Mouse (Mus musculus) frontal cortex, postnatal 14 days (tissue): ENCODE measurements around the gene Trmt61a.
"Not testable (repeated sequence)": the region's sequence is repeated elsewhere in the genome, so short reads cannot be mapped to it uniquely, and the experiment has no call there.

Experiments
- DNase-seq, 2 experiments: peaks; one replicate each; pipeline ENCODE4 v3.0.0; 2022; ENCODE audit warnings: low spot score in 2 of 2

Gene Trmt61a

GRCm38 (mm10) chr12:111697708-111698107, 19.8 kb downstream of the Trmt61a start:
- no peak for DNase-seq

GRCm38 (mm10) chr12:111698346-111698913, 20.5 kb downstream of the Trmt61a start:
- DNase-seq, result no peak

- no peak for DNase-seq
These were observed 21.6 kb downstream of the Trmt61a start for GRCm38 (mm10) chr12:111699542-111699941.

GRCm38 (mm10) chr12:111700920-111701458, 23.1 kb downstream of the Trmt61a start:
- DNase-seq, result no peak

- DNase-seq, result no peak
These were observed 25.4 kb downstream of the Trmt61a start for GRCm38 (mm10) chr12:111703301-111703700.

GRCm38 (mm10) chr12:111704609-111705008, 26.7 kb downstream of the Trmt61a start:
- DNase-seq, result no peak

GRCm38 (mm10) chr12:111705186-111705973, 27.5 kb downstream of the Trmt61a start:
- no peak for DNase-seq

- no peak for DNase-seq
These were observed 30.3 kb downstream of the Trmt61a start for GRCm38 (mm10) chr12:111708181-111708580.

GRCm38 (mm10) chr12:111710091-111710490, 32.2 kb downstream of the Trmt61a start:
- DNase-seq, result no peak

GRCm38 (mm10) chr12:111712476-111712875, 34.6 kb downstream of the Trmt61a start:
- no peak for DNase-seq

- peak; percentile 82 to 86 for DNase-seq
These were observed 35.2 kb downstream of the Trmt61a start, which contains the start of the genes Bag5 and Apopt1 for GRCm38 (mm10) chr12:111713004-111713651. Gene Bag5 (minus strand): TSS chr12:111713257. Gene Apopt1 (plus strand): TSS chr12:111713261.

- DNase-seq, result not testable (repeated sequence)
These were observed 36.0 kb downstream of the Trmt61a start for GRCm38 (mm10) chr12:111713880-111714279.

GRCm38 (mm10) chr12:111716505-111716904, 38.6 kb downstream of the Trmt61a start:
- no peak for DNase-seq

GRCm38 (mm10) chr12:111718656-111719055, 40.8 kb downstream of the Trmt61a start:
- DNase-seq, result no peak

- no peak for DNase-seq
These were observed 42.3 kb downstream of the Trmt61a start for GRCm38 (mm10) chr12:111720222-111720621.

GRCm38 (mm10) chr12:111722654-111723053, 44.7 kb downstream of the Trmt61a start:
- no peak for DNase-seq

- no peak for DNase-seq
These were observed 46.9 kb downstream of the Trmt61a start for GRCm38 (mm10) chr12:111724638-111725337.

- DNase-seq, result no peak
These were observed 47.6 kb downstream of the Trmt61a start for GRCm38 (mm10) chr12:111725338-111726121.

GRCm38 (mm10) chr12:111726122-111726463, 48.2 kb downstream of the Trmt61a start:
- DNase-seq, result no peak

GRCm38 (mm10) chr12:111727956-111728355, 50.1 kb downstream of the Trmt61a start:
- DNase-seq, result no peak
